Mouse (Mus musculus) embryonic facial prominence, embryonic 15.5 days (tissue): ENCODE measurements at regions not wholly inside any gene's neighbourhood (a gene's known extent, or its start where the extent isn't known, plus 50 kb on each side); places are given as distances from the start of the nearest gene placed in this dataset.

Source experiments
- ATAC-seq: fragments of 200-750 bp; cut with Nextera tagmentation; 2 replicates; pipeline ENCODE4 v1.8.0; 2017; ENCODE audit warnings: low read depth, moderate TSS enrichment; ENCODE audit not compliant: insufficient number of reproducible peaks, low FRiP score, low TSS enrichment
- H3K27ac ChIP-seq: fragments of 300-500 bp; sonication (generic); replicated peaks from 2 replicates; pipeline ENCODE4 v1.5.1; 2015; ENCODE audit warnings: mild to moderate bottlenecking, inconsistent platforms
- H3K27me3 ChIP-seq: fragments of 300-500 bp; sonication (generic); 2 replicates; pipeline ENCODE4 v1.6.1; 2015; ENCODE audit warnings: inconsistent platforms
- H3K36me3 ChIP-seq: fragments of 300-500 bp; sonication (generic); 2 replicates; pipeline ENCODE4 v1.6.1; 2015; ENCODE audit warnings: mild to moderate bottlenecking, inconsistent platforms
- H3K4me1 ChIP-seq: fragments of 300-500 bp; sonication (generic); 2 replicates; pipeline ENCODE4 v1.6.1; 2015; ENCODE audit warnings: inconsistent platforms
- H3K4me2 ChIP-seq: fragments of 300-500 bp; sonication (generic); replicated peaks from 2 replicates; pipeline ENCODE4 v1.6.1; 2015; ENCODE audit warnings: mild to moderate bottlenecking, inconsistent platforms
- H3K4me3 ChIP-seq: fragments of 300-500 bp; sonication (generic); replicated peaks from 2 replicates; pipeline ENCODE4 v1.5.1; 2015; ENCODE audit warnings: mild to moderate bottlenecking, inconsistent platforms
- H3K9ac ChIP-seq: fragments of 300-500 bp; sonication (generic); 2 replicates; pipeline ENCODE4 v1.6.1; 2015; ENCODE audit warnings: inconsistent platforms
- H3K9me3 ChIP-seq: fragments of 300-500 bp; sonication (generic); replicated peaks from 2 replicates; pipeline ENCODE4 v1.6.1; 2016; ENCODE audit warnings: inconsistent platforms
- WGBS: fragments of 180-500 bp; shearing (Covaris S2); methylation state at CpG from one replicate; pipeline ENCODE4 v1.1.7; 2015; 5-methylcytosine and 5-hydroxymethylcytosine counted together

- no peak overlapping the region for H3K9ac ChIP-seq
- WGBS: 76% methylated on average over 2 of the region's 2 CpGs
- H3K36me3 ChIP-seq: no peaks in the 10 kb centered on the region
- H3K9me3 ChIP-seq: no peaks in the 10 kb centered on the region
- no peaks in the 10 kb centered on the region for H3K4me1 ChIP-seq
- no peak overlapping the region for H3K4me2 ChIP-seq
- ATAC-seq: no peak
- H3K27ac ChIP-seq: no peak overlapping the region
- H3K27me3 ChIP-seq: no peaks in the 10 kb centered on the region
- no peak overlapping the region for H3K4me3 ChIP-seq
These were observed 248.5 kb upstream of the Pom121l12 start for GRCm38 (mm10) chr11:14350444-14351135.

- Histone ChIP-seq H3K4me1 (no peaks in the 10 kb centered on the region), H3K36me3 (no peaks in the 10 kb centered on the region), H3K27me3 (no peaks in the 10 kb centered on the region), H3K9ac (no peak overlapping the region), H3K4me2 (no peak overlapping the region), H3K9me3 (no peaks in the 10 kb centered on the region), H3K27ac (no peak overlapping the region), H3K4me3 (no peak overlapping the region)
- no peak for ATAC-seq
- WGBS: 86% methylated on average over 1 of the region's 1 CpGs
These were observed 220.6 kb upstream of the Pom121l12 start for GRCm38 (mm10) chr11:14378512-14378911.

- WGBS: 44% methylated on average over 11 of the region's 11 CpGs
- no peak overlapping the region for H3K9ac ChIP-seq
- no peaks in the 10 kb centered on the region for H3K27me3 ChIP-seq
- no peaks in the 10 kb centered on the region for H3K36me3 ChIP-seq
- H3K4me2 ChIP-seq: no peak overlapping the region
- no peak overlapping the region for H3K27ac ChIP-seq
- H3K4me1 ChIP-seq: no peaks in the 10 kb centered on the region
- H3K4me3 ChIP-seq: no peak overlapping the region
- ATAC-seq: peak; percentile 57; the same call in 1 of the 2 replicates
- no peaks in the 10 kb centered on the region for H3K9me3 ChIP-seq
These were observed 219.1 kb upstream of the Pom121l12 start for GRCm38 (mm10) chr11:14379763-14380571.

GRCm38 (mm10) chr11:14380572-14380958, 218.5 kb upstream of the Pom121l12 start:
- 91% methylated on average over 1 of the region's 1 CpGs for WGBS
- ATAC-seq: no peak
- H3K4me2 ChIP-seq: no peak overlapping the region

GRCm38 (mm10) chr11:14387055-14387584, 212.0 kb upstream of the Pom121l12 start:
- Histone ChIP-seq H3K4me3 (no peak overlapping the region), H3K9me3 (no peaks in the 10 kb centered on the region), H3K4me1 (no peaks in the 10 kb centered on the region), H3K9ac (no peak overlapping the region), H3K27ac (no peak overlapping the region), H3K4me2 (no peak overlapping the region), H3K27me3 (no peaks in the 10 kb centered on the region), H3K36me3 (no peaks in the 10 kb centered on the region)
- no peak for ATAC-seq
- 63% methylated on average over 3 of the region's 3 CpGs for WGBS

More at GRCm38 (mm10) chr11:14380572-14380958, 218.5 kb upstream of the Pom121l12 start:
- H3K4me3 ChIP-seq: no peak overlapping the region
- H3K4me1 ChIP-seq: no peaks in the 10 kb centered on the region
- H3K9me3 ChIP-seq: no peaks in the 10 kb centered on the region
- H3K27ac ChIP-seq: no peak overlapping the region
- H3K9ac ChIP-seq: no peak overlapping the region
- no peaks in the 10 kb centered on the region for H3K27me3 ChIP-seq
- H3K36me3 ChIP-seq: no peaks in the 10 kb centered on the region

GRCm38 (mm10) chr11:14387720-14388119, 211.4 kb upstream of the Pom121l12 start:
- WGBS: 63% methylated on average over 5 of the region's 5 CpGs
- no peak overlapping the region for H3K4me2 ChIP-seq

More at GRCm38 (mm10) chr11:14387720-14388119, 211.4 kb upstream of the Pom121l12 start:
- no peaks in the 10 kb centered on the region for H3K9me3 ChIP-seq
- H3K9ac ChIP-seq: no peak overlapping the region
- H3K27me3 ChIP-seq: no peaks in the 10 kb centered on the region
- no peak for ATAC-seq
- H3K36me3 ChIP-seq: no peaks in the 10 kb centered on the region
- H3K4me1 ChIP-seq: no peaks in the 10 kb centered on the region
- no peak overlapping the region for H3K4me3 ChIP-seq
- no peak overlapping the region for H3K27ac ChIP-seq
